Mouse (Mus musculus): ENCODE measurements around the gene Col12a1. TPM values are rescaled to one million over a fixed set of nuclear protein-coding genes. Genes with fewer than 3 reads are reported as not detected.

Gene Col12a1
- total and polyA plus RNA-seq, 3 experiments, result 0.07 to 0.46 (median 0.21) TPM

DNA sequence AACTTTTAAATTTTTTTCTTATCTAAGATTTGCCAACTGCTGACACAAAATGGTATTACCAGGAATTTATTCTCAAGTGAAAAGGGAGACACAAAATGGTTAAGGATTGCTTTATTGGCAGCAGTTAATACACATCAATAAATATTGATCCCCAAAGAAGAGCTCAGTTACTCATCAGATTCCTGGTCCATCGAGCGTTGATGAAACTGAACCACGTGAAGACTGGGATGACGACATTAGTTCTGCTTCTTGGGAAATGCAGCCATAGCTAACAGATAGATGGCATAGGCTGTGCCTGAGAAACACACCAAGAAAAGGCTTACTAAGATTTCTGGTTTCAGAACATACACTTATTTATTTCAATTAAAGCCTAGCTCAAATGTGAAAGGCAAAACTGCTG, 36.7 kb upstream of the Col12a1 start:
- Histone ChIP-seq H3K4me1 (ENCODE audit: control insufficient read depth in 1 of 2, insufficient read depth in 2 of 2) (peaks cover 2 to 18% of the 10 kb centered on the region in 2 experiments; a peak in 2 of 4 replicates), H3K27ac (ENCODE audit: insufficient read depth, low read depth) (no peak overlapping the region), H3K4me3 (replicated peaks in 1 of 3; ENCODE audit: low read depth in 2 of 3, low read length in 2 of 3, poor library complexity in 1 of 3) (no peak overlapping the region), H3K4me2 (ENCODE audit: insufficient read depth, low read depth, poor library complexity, severe bottlenecking) (no peak overlapping the region), H3K27me3 (replicated peaks) (no peaks in the 10 kb centered on the region), H3K36me3 (replicated peaks in 1 of 2; ENCODE audit: control insufficient read depth in 1 of 2, insufficient read depth in 1 of 2, low read length in 1 of 2) (peaks cover 22 to 61% of the 10 kb centered on the region in 2 experiments), H3K79me2 (replicated peaks; ENCODE audit: control insufficient read depth, extremely low read depth, insufficient read depth, poor library complexity, severe bottlenecking) (peaks cover 23% of the 10 kb centered on the region), H3K9me3 (replicated peaks; ENCODE audit: low read length) (no peaks in the 10 kb centered on the region), H3K9ac (ENCODE audit: insufficient read depth, low read depth) (no peak overlapping the region)
- TF ChIP-seq ELF1 (IDR thresholded peaks at IDR 0.05; ENCODE audit: low read depth, low read length) (no peak), TCF12 (IDR thresholded peaks at IDR 0.05; ENCODE audit: low read depth, low read length) (no peak)
- in situ Hi-C loops (cut with MboI; ENCODE audit: low pct_ligation_motif_present, low pct_unique_long_range_greater_than_20kb, low sequenced_read_pairs), result no loop called here
- no peak for DNase-seq (ENCODE audit: extremely low read depth)
- dilution Hi-C loops (cut with MboI; ENCODE audit: extremely low pct_ligation_motif_present, extremely low pct_unique_long_range_greater_than_20kb, low sequenced_read_pairs), result no loop called here

DNA sequence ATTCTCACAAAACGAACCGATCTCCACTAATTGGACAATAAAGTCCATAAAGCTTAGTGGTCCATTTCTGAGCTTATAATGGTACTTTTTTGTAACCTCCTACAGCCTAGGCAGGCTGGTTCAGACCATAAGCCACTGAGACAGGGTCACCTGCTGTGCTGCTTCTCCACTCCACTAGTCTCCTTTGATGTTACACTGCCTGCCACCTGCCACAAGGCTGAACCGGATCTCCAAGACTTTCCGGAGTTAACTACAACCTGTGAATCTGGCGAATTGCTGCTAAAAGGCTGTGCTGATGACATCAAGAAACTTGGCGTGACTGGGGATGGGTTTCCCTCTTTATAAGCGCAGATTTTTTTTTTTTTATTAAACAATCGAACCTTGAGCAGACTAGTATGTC, 33.2 kb upstream of the Col12a1 start:
- H3K4me3 ChIP-seq (replicated peaks in 1 of 3; ENCODE audit: low read depth in 2 of 3, low read length in 2 of 3, poor library complexity in 1 of 3), result no peak overlapping the region

DNA sequence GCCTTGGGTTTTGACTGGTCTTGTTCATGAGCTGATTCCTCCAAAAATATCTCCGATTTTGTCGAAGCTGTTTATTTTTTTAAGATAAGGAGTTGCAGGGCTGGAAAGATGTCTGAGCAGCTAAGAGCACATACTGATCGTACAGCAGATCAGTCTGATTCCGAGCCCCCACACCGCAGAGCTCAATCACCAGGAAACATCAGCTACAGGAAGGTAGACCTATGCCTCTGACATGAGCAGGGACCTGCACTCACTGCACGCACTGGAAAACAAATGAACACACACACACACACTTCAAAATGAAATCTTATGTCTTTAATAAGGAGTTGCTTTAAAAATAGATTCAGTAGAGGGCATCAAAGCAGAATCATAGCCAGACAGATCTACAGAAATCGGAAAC, 32.1 kb upstream of the Col12a1 start:
- in situ Hi-C loops (cut with MboI; ENCODE audit: low pct_ligation_motif_present, low pct_unique_long_range_greater_than_20kb, low sequenced_read_pairs) (no loop called here), dilution Hi-C loops (cut with MboI; ENCODE audit: extremely low pct_ligation_motif_present, extremely low pct_unique_long_range_greater_than_20kb, low sequenced_read_pairs) (no loop called here)
- TF ChIP-seq IRF4 (IDR thresholded peaks at IDR 0.05; ENCODE audit: low read depth, low read length) (no peak), BHLHE40 (IDR thresholded peaks at IDR 0.05; ENCODE audit: low read depth, low read length) (no peak), RAD21 (IDR thresholded peaks at IDR 0.05; ENCODE audit: low read depth, low read length) (no peak), ZMIZ1 (IDR thresholded peaks at IDR 0.05; ENCODE audit: low read depth, low read length) (no peak), USF1 (IDR thresholded peaks at IDR 0.05; ENCODE audit: low read depth, low read length) (no peak), POLR2A (IDR thresholded peaks at IDR 0.05; ENCODE audit: low read depth, low read length) (no peak), CHD2 (IDR thresholded peaks at IDR 0.05; ENCODE audit: low read length) (no peak), MAX (IDR thresholded peaks at IDR 0.05; ENCODE audit: low read length) (no peak), ELF1 (IDR thresholded peaks at IDR 0.05; ENCODE audit: low read depth, low read length) (no peak)
- no peak overlapping the region for H3K4me3 ChIP-seq (replicated peaks in 1 of 3; ENCODE audit: low read depth in 2 of 3, low read length in 2 of 3, poor library complexity in 1 of 3)
- H3K4me1 ChIP-seq (ENCODE audit: control insufficient read depth in 1 of 2, insufficient read depth in 2 of 2), result no peaks in the 10 kb centered on the region
- no peak overlapping the region for H3K9ac ChIP-seq (ENCODE audit: insufficient read depth, low read depth)
- H3K79me2 ChIP-seq (replicated peaks; ENCODE audit: control insufficient read depth, extremely low read depth, insufficient read depth, poor library complexity, severe bottlenecking), result no peaks in the 10 kb centered on the region; the same call in 1 of the 2 replicates
- no peaks in the 10 kb centered on the region for H3K27me3 ChIP-seq (replicated peaks)
- H3K27ac ChIP-seq (ENCODE audit: insufficient read depth, low read depth), result no peak overlapping the region
- H3K9me3 ChIP-seq (replicated peaks; ENCODE audit: low read length), result no peaks in the 10 kb centered on the region
- H3K4me2 ChIP-seq (ENCODE audit: insufficient read depth, low read depth, poor library complexity, severe bottlenecking), result no peak overlapping the region
- peaks cover 14 to 42% of the 10 kb centered on the region in 2 experiments for H3K36me3 ChIP-seq (replicated peaks in 1 of 2; ENCODE audit: control insufficient read depth in 1 of 2, insufficient read depth in 1 of 2, low read length in 1 of 2)
- DNase-seq (ENCODE audit: extremely low read depth), result no peak

More for the DNA sequence above, 33.2 kb upstream of the Col12a1 start:
- no peak for DNase-seq (ENCODE audit: extremely low read depth)
- Histone ChIP-seq H3K79me2 (replicated peaks; ENCODE audit: control insufficient read depth, extremely low read depth, insufficient read depth, poor library complexity, severe bottlenecking) (no peaks in the 10 kb centered on the region; the same call in 1 of the 2 replicates), H3K9ac (ENCODE audit: insufficient read depth, low read depth) (no peak overlapping the region), H3K9me3 (replicated peaks; ENCODE audit: low read length) (no peaks in the 10 kb centered on the region), H3K4me2 (ENCODE audit: insufficient read depth, low read depth, poor library complexity, severe bottlenecking) (no peak overlapping the region), H3K4me1 (ENCODE audit: control insufficient read depth in 1 of 2, insufficient read depth in 2 of 2) (no peaks in the 10 kb centered on the region), H3K27ac (ENCODE audit: insufficient read depth, low read depth) (no peak overlapping the region), H3K27me3 (replicated peaks) (no peaks in the 10 kb centered on the region), H3K36me3 (replicated peaks in 1 of 2; ENCODE audit: control insufficient read depth in 1 of 2, insufficient read depth in 1 of 2, low read length in 1 of 2) (peaks cover 18 to 53% of the 10 kb centered on the region in 2 experiments)
- dilution Hi-C loops (cut with MboI; ENCODE audit: extremely low pct_ligation_motif_present, extremely low pct_unique_long_range_greater_than_20kb, low sequenced_read_pairs), result no loop called here
- no peak for TF ChIP-seq CTCF (conservative IDR thresholded peaks at IDR 0.05 in 1 of 2, IDR thresholded peaks at IDR 0.05 in 1 of 2; ENCODE audit: low read depth in 2 of 2, low read length in 2 of 2)
- TF ChIP-seq POLR2AphosphoS2 (IDR thresholded peaks at IDR 0.05; ENCODE audit: low read depth, low read length), result no peak
- TF ChIP-seq CHD2 (IDR thresholded peaks at IDR 0.05; ENCODE audit: low read length), result no peak
- no peak for TF ChIP-seq E2F4 (IDR thresholded peaks at IDR 0.05; ENCODE audit: insufficient replicate concordance, low read depth, low read length)
- no peak for TF ChIP-seq RAD21 (IDR thresholded peaks at IDR 0.05; ENCODE audit: low read depth, low read length)
- no peak for TF ChIP-seq EP300 (IDR thresholded peaks at IDR 0.05; ENCODE audit: low read length)
- no peak for TF ChIP-seq ZC3H11A (IDR thresholded peaks at IDR 0.05; ENCODE audit: low read depth, low read length)
- no peak for TF ChIP-seq TBP (conservative IDR thresholded peaks at IDR 0.05; ENCODE audit: low read depth, low read length)
- no peak for TF ChIP-seq ETS1 (conservative IDR thresholded peaks at IDR 0.05; ENCODE audit: low read depth, low read length)
- no peak for TF ChIP-seq IRF4 (IDR thresholded peaks at IDR 0.05; ENCODE audit: low read depth, low read length)
- TF ChIP-seq NELFE (IDR thresholded peaks at IDR 0.05; ENCODE audit: low read depth, low read length), result no peak
- no peak for TF ChIP-seq USF2 (conservative IDR thresholded peaks at IDR 0.05; ENCODE audit: low read depth, low read length)
- no peak for TF ChIP-seq SIN3A (IDR thresholded peaks at IDR 0.05; ENCODE audit: low read length)
- TF ChIP-seq ZNF384 (IDR thresholded peaks at IDR 0.05; ENCODE audit: low read depth, low read length), result no peak
- TF ChIP-seq CHD1 (IDR thresholded peaks at IDR 0.05; ENCODE audit: low read depth, low read length), result no peak
- in situ Hi-C loops (cut with MboI; ENCODE audit: low pct_ligation_motif_present, low pct_unique_long_range_greater_than_20kb, low sequenced_read_pairs), result no loop called here

Measured in CH12.LX (cell line).